Mouse (Mus musculus) limb, embryonic 13.5 days (tissue): ENCODE data around the gene Tmem119. TPM values are rescaled to one million over a fixed set of nuclear protein-coding genes. Genes with fewer than 3 reads are reported as not detected.

Experiments
- ATAC-seq: fragments of 200-750 bp; cut with Nextera tagmentation; 2 replicates; pipeline ENCODE4 v1.8.0; 2017; ENCODE audit warnings: low read depth, moderate number of reproducible peaks, moderate TSS enrichment; ENCODE audit not compliant: low FRiP score
- H3K27ac ChIP-seq: fragments of 300-500 bp; sonication (generic); 2 replicates; pipeline ENCODE4 v1.5.1; 2015; ENCODE audit warnings: inconsistent platforms, mild to moderate bottlenecking, moderate library complexity
- H3K27me3 ChIP-seq: fragments of 300-500 bp; sonication (generic); 2 replicates; pipeline ENCODE4 v1.6.1; 2015; ENCODE audit warnings: mild to moderate bottlenecking, inconsistent platforms
- H3K36me3 ChIP-seq: fragments of 300-500 bp; sonication (generic); 2 replicates; pipeline ENCODE4 v1.6.1; 2015; ENCODE audit warnings: inconsistent platforms, mild to moderate bottlenecking, moderate library complexity
- H3K4me1 ChIP-seq: fragments of 300-500 bp; sonication (generic); 2 replicates; pipeline ENCODE4 v1.6.1; 2015; ENCODE audit warnings: inconsistent platforms
- H3K4me2 ChIP-seq: fragments of 300-500 bp; sonication (generic); replicated peaks from 2 replicates; pipeline ENCODE4 v1.6.1; 2015; ENCODE audit warnings: inconsistent platforms, mild to moderate bottlenecking, moderate library complexity
- H3K4me3 ChIP-seq: fragments of 300-500 bp; sonication (generic); 2 replicates; pipeline ENCODE4 v1.5.1; 2015; ENCODE audit warnings: moderate library complexity, mild to moderate bottlenecking, inconsistent platforms
- H3K9ac ChIP-seq: fragments of 300-500 bp; sonication (generic); 2 replicates; pipeline ENCODE4 v1.6.1; 2015; ENCODE audit warnings: mild to moderate bottlenecking, inconsistent platforms
- H3K9me3 ChIP-seq: fragments of 300-500 bp; sonication (generic); 2 replicates; pipeline ENCODE4 v1.6.1; 2016; ENCODE audit warnings: inconsistent platforms
- WGBS: fragments of 180-500 bp; shearing (Covaris S2); methylation state at CpG from one replicate; pipeline ENCODE4 v1.1.7; 2015; 5-methylcytosine and 5-hydroxymethylcytosine counted together
- polyA plus RNA-seq: library from polyadenylated mRNA; unstranded; fragments of >200 nt; fragmentation: Nextera tagmentation; extraction: Ambion mirVana; gene quantifications from 2 replicates; pipeline ENCODE4 v1.2.1, GENCODE M21; 2015

Tmem119 gene
- polyA plus RNA-seq, 1 experiment from 2014 or later, result 221 TPM

DNA sequence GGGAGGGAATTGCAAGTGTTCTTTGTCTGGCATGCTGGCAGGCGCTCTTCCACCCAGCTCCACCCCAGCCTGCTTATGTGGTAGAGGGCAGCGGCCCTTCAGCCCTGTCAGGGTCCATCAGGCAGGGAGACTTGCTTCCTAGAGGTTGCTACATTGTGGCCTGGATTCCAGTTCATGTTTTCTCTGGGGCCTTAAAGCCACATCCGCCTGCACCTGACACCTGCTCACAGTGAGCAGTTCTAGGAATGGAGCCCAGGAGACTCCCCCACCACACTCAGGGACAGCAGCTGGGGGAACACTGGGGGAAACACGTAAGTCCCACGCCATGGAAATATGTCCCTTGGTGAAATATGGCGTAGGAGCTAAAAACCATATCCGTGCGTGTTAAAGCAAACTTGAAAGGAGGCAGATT lies 32.2 kb upstream of the Tmem119 start, which contains the start of gene Selplg:
TSS of gene Selplg (minus strand) at position 155 of the 412 bp plus-strand sequence.
- WGBS, result 25% methylated on average over 8 of the region's 8 CpGs
- H3K9ac ChIP-seq, result peak within 1 kb of the TSS; percentile 31; the same call in 1 of the 2 replicates
- no peak within 1 kb of the TSS for H3K27ac ChIP-seq
- no peaks in the 10 kb centered on the region for H3K36me3 ChIP-seq
- H3K4me2 ChIP-seq, result no peak within 1 kb of the TSS
- H3K4me1 ChIP-seq, result peaks cover 6% of the 10 kb centered on the region
- ATAC-seq, result no peak
- no peaks in the 10 kb centered on the region for H3K27me3 ChIP-seq
- H3K4me3 ChIP-seq, result no peak within 1 kb of the TSS
- H3K9me3 ChIP-seq, result no peaks in the 10 kb centered on the region

GRCm38 (mm10) chr5:113831741-113832140 lies 31.4 kb upstream of the Tmem119 start:
- Histone ChIP-seq H3K36me3 (no peaks in the 10 kb centered on the region), H3K27ac (no peak overlapping the region), H3K27me3 (no peaks in the 10 kb centered on the region), H3K9me3 (no peaks in the 10 kb centered on the region), H3K4me2 (no peak overlapping the region), H3K9ac (no peak overlapping the region), H3K4me3 (no peak overlapping the region), H3K4me1 (peaks cover 6% of the 10 kb centered on the region)
- 51% methylated on average over 3 of the region's 3 CpGs for WGBS
- ATAC-seq, result no peak

DNA sequence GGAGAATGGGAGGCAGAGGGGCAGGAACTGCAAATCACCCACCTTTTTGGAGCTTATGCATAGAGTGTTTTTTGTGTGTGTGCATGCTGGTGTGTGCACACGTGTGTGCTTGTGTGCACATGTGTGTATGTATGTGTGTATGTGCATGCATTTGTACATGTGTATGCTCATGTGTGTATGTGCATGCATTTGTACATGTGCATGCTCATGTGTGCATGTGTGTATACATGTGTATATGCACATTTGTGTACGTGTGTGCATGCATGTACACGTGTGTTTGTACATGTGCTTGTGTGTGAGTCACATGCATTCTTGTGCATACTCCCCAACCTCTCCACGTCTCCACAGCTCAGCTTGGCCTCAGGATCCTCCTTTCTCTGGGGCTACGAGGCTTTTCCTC lies 30.5 kb upstream of the Tmem119 start:
- H3K9me3 ChIP-seq, result no peaks in the 10 kb centered on the region
- no peak for ATAC-seq
- no peaks in the 10 kb centered on the region for H3K27me3 ChIP-seq
- WGBS, result 85% methylated on average over 5 of the region's 5 CpGs
- peaks cover 6% of the 10 kb centered on the region for H3K4me1 ChIP-seq
- H3K36me3 ChIP-seq, result no peaks in the 10 kb centered on the region
- H3K9ac ChIP-seq, result no peak overlapping the region
- H3K4me2 ChIP-seq, result no peak overlapping the region
- H3K27ac ChIP-seq, result no peak overlapping the region
- H3K4me3 ChIP-seq, result no peak overlapping the region

- 68% methylated on average over 10 of the region's 10 CpGs for WGBS
- H3K36me3 ChIP-seq, result no peaks in the 10 kb centered on the region
- no peak for ATAC-seq
- no peaks in the 10 kb centered on the region for H3K27me3 ChIP-seq
- no peaks in the 10 kb centered on the region for H3K9me3 ChIP-seq
- H3K4me2 ChIP-seq, result no peak overlapping the region
- no peak overlapping the region for H3K4me3 ChIP-seq
- peaks cover 6% of the 10 kb centered on the region for H3K4me1 ChIP-seq
- H3K9ac ChIP-seq, result no peak overlapping the region
- H3K27ac ChIP-seq, result no peak overlapping the region
Measured at GRCm38 (mm10) chr5:113830292-113830643, 30.0 kb upstream of the Tmem119 start.

GRCm38 (mm10) chr5:113829566-113830291 lies 29.4 kb upstream of the Tmem119 start:
- no peaks in the 10 kb centered on the region for H3K36me3 ChIP-seq
- H3K27me3 ChIP-seq, result no peaks in the 10 kb centered on the region
- no peak overlapping the region for H3K27ac ChIP-seq
- H3K4me2 ChIP-seq, result no peak overlapping the region
- no peaks in the 10 kb centered on the region for H3K9me3 ChIP-seq
- no peak overlapping the region for H3K9ac ChIP-seq
- H3K4me1 ChIP-seq, result peaks cover 6% of the 10 kb centered on the region
- no peak for ATAC-seq
- no peak overlapping the region for H3K4me3 ChIP-seq
- 86% methylated on average over 7 of the region's 7 CpGs for WGBS

- Histone ChIP-seq H3K27me3 (no peaks in the 10 kb centered on the region), H3K4me3 (no peak overlapping the region), H3K27ac (no peak overlapping the region), H3K4me2 (no peak overlapping the region), H3K9ac (no peak overlapping the region), H3K4me1 (peaks cover 6% of the 10 kb centered on the region), H3K9me3 (no peaks in the 10 kb centered on the region), H3K36me3 (no peaks in the 10 kb centered on the region)
- no peak for ATAC-seq
- WGBS, result 64% methylated on average over 7 of the region's 7 CpGs
Measured at GRCm38 (mm10) chr5:113828481-113828880, 28.2 kb upstream of the Tmem119 start.

GRCm38 (mm10) chr5:113827991-113828411 lies 27.7 kb upstream of the Tmem119 start:
- Histone ChIP-seq H3K4me2 (no peak overlapping the region), H3K9ac (no peak overlapping the region), H3K27ac (no peak overlapping the region), H3K9me3 (no peaks in the 10 kb centered on the region), H3K4me3 (no peak overlapping the region), H3K36me3 (no peaks in the 10 kb centered on the region), H3K4me1 (peaks cover 6% of the 10 kb centered on the region), H3K27me3 (no peaks in the 10 kb centered on the region)
- ATAC-seq, result no peak
- WGBS, result 57% methylated on average over 4 of the region's 4 CpGs

DNA sequence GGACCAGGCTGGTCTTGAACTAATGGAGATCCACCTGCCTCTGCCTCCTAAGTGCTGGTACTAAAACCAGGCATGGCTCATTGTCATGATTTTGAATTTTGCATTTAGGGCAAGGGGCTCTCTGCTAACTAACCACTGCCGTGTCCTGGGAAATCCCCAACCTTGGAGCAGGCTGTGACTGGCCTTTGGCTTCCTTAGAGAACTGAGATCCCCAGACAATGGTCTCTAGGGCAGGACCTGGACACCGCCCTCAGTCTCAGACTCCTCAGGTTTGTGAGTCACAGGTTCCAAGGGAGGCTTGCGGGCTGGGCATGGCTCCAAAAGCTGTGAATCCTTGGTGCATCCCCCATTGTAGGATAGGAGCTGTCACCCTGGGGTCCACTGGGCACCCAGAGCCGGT lies 26.3 kb upstream of the Tmem119 start:
- Histone ChIP-seq H3K4me3 (no peak overlapping the region), H3K4me2 (no peak overlapping the region), H3K36me3 (no peaks in the 10 kb centered on the region), H3K27me3 (no peaks in the 10 kb centered on the region), H3K9ac (no peak overlapping the region), H3K9me3 (no peaks in the 10 kb centered on the region), H3K27ac (no peak overlapping the region), H3K4me1 (no peaks in the 10 kb centered on the region)
- 85% methylated on average over 4 of the region's 4 CpGs for WGBS
- no peak for ATAC-seq

DNA sequence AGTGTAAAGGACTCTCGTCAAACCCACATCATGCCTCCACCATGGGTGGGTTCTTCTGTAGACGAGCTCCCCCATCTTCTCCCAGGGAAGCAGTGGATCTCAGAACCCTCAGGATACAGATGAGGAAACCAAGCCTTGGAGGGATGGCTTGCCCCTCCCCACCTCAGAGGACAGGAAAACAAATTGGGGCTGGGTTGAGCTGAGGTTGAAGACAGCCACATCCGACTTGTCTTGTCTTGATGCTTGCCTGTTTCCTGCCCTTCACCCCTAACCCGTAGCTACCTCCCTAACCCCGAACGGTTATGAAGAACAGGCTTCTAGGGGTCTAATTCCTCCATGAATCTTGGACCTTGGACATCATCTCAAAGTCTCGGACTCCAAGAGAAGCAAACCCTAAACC lies 25.2 kb upstream of the Tmem119 start:
- Histone ChIP-seq H3K4me2 (no peak overlapping the region), H3K9ac (no peak overlapping the region), H3K27ac (no peak overlapping the region), H3K27me3 (no peaks in the 10 kb centered on the region), H3K4me1 (no peaks in the 10 kb centered on the region), H3K4me3 (no peak overlapping the region), H3K36me3 (no peaks in the 10 kb centered on the region), H3K9me3 (no peaks in the 10 kb centered on the region)
- WGBS, result 75% methylated on average over 7 of the region's 7 CpGs
- no peak for ATAC-seq

GRCm38 (mm10) chr5:113824228-113824627 lies 23.9 kb upstream of the Tmem119 start:
- Histone ChIP-seq H3K4me3 (no peak overlapping the region), H3K27ac (no peak overlapping the region), H3K9me3 (no peaks in the 10 kb centered on the region), H3K4me1 (no peaks in the 10 kb centered on the region), H3K27me3 (no peaks in the 10 kb centered on the region), H3K4me2 (no peak overlapping the region), H3K36me3 (no peaks in the 10 kb centered on the region), H3K9ac (no peak overlapping the region)
- 79% methylated on average over 4 of the region's 4 CpGs for WGBS
- no peak for ATAC-seq

- H3K27ac ChIP-seq, result no peak overlapping the region
- no peak for ATAC-seq
- H3K4me1 ChIP-seq, result peaks cover 10% of the 10 kb centered on the region; the same call in 1 of the 2 replicates
- H3K4me2 ChIP-seq, result no peak overlapping the region
- H3K9ac ChIP-seq, result no peak overlapping the region
- WGBS, result 64% methylated on average over 14 of the region's 14 CpGs
- H3K36me3 ChIP-seq, result no peaks in the 10 kb centered on the region
- no peaks in the 10 kb centered on the region for H3K9me3 ChIP-seq
- H3K27me3 ChIP-seq, result no peaks in the 10 kb centered on the region
- H3K4me3 ChIP-seq, result no peak overlapping the region
Measured at GRCm38 (mm10) chr5:113818572-113818971, 18.3 kb upstream of the Tmem119 start.

GRCm38 (mm10) chr5:113815638-113816152 lies 15.4 kb upstream of the Tmem119 start:
- ATAC-seq, result no peak; the same call in 1 of the 2 replicates
- Histone ChIP-seq H3K4me2 (peak overlapping the region; percentile 17), H3K4me1 (peaks cover 10% of the 10 kb centered on the region; the same call in 1 of the 2 replicates), H3K27me3 (no peaks in the 10 kb centered on the region), H3K9me3 (peaks cover 9% of the 10 kb centered on the region; the same call in 1 of the 2 replicates), H3K36me3 (no peaks in the 10 kb centered on the region), H3K9ac (0 out of 2 replicates have a peak overlapping the region, but pooled peaks have one; percentile 14), H3K4me3 (no peak overlapping the region), H3K27ac (no peak overlapping the region)
- WGBS, result 14% methylated on average over 15 of the region's 15 CpGs

DNA sequence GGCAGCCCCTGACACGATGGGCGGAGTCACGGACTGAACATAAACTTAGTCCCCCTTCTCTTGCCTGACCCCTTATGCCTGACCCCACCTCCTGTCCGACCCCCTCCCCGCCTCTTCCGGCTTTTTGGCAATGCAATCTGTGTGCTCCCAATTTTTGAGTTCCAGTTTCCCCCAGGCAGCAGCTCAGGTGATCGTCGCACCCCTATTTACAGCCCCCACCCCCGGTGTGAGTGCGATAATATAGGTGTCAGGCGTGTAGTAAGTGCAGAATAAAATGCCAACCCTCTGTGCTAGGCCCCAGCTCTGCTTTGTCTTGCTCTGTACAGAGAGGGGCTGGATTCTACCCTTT lies 14.7 kb upstream of the Tmem119 start:
- peaks cover 9% of the 10 kb centered on the region; the same call in 1 of the 2 replicates for H3K9me3 ChIP-seq
- no peak overlapping the region for H3K4me2 ChIP-seq
- H3K4me1 ChIP-seq, result peaks cover 10% of the 10 kb centered on the region; the same call in 1 of the 2 replicates
- H3K4me3 ChIP-seq, result no peak overlapping the region
- no peak for ATAC-seq
- no peaks in the 10 kb centered on the region for H3K36me3 ChIP-seq
- no peaks in the 10 kb centered on the region for H3K27me3 ChIP-seq
- H3K27ac ChIP-seq, result no peak overlapping the region
- 55% methylated on average over 11 of the region's 11 CpGs for WGBS
- H3K9ac ChIP-seq, result no peak overlapping the region
